Mouse (Mus musculus): ENCODE measurements at regions not wholly inside any gene's neighbourhood (a gene's known extent, or its start where the extent isn't known, plus 50 kb on each side); places are given as distances from the start of the nearest gene placed in this dataset.

DNA sequence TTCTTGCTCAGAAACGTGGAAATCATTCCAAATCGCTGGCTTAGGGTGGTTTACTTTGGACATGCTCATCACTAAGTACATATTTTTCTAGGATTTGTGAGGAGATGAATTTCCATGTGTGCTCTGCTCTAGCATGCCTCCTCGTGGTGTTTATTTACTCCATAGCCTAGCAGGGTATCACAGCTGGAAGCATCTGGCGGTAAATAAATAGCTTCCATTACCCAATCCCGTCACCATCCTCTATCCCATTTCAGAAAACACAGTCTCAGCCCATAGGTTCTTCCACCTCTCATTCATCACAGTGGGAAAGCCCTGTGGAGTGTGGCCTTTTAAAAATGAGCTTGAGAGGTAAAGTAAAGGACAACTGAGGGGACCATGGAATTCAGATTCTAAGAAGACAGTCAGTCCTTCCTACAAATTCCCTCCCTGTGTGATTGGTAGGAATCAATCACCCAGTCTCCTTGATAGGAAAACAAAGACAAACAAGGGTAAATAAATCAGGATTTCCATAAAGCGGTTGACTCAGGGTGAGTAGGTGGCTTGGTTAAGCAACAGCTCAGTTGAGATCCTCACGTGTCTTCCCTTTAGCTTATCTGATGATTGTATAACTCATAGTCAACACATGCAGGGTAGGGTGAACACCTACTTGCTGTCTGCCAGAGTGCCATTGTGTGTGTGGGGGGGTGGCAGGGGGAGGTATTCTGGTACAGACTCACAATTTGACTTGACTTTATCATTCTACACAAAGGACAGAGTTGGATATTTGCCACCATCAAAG, 156.9 kb upstream of the Gm12728 start:
- TF ChIP-seq MAX (IDR thresholded peaks at IDR 0.05; ENCODE audit: low read depth) (no peak), POLR2A (IDR thresholded peaks at IDR 0.05; ENCODE audit: insufficient read length, low read depth) (no peak), POLR2AphosphoS2 (IDR thresholded peaks at IDR 0.05; ENCODE audit: insufficient read length, low read depth) (no peak), MYOG (IDR thresholded peaks at IDR 0.05; ENCODE audit: control insufficient read depth in 1 of 3, insufficient read depth in 1 of 3, insufficient read length in 2 of 3, low read depth in 2 of 3) (no peak), TCF12 (IDR thresholded peaks at IDR 0.05; ENCODE audit: insufficient read depth, poor library complexity, severe bottlenecking) (no peak), TCF3 (IDR thresholded peaks at IDR 0.05; ENCODE audit: insufficient read length, low read depth) (no peak), SRF (IDR thresholded peaks at IDR 0.05; ENCODE audit: control insufficient read depth, insufficient read length, low read depth) (no peak), USF1 (IDR thresholded peaks at IDR 0.05; ENCODE audit: low read depth) (no peak), MYOD1 (IDR thresholded peaks at IDR 0.05; ENCODE audit: control insufficient read depth in 1 of 3, insufficient read length in 2 of 3, low read depth in 2 of 3) (no peak)

All from myocyte (in vitro differentiated cells).